Mouse (Mus musculus) frontal cortex, postnatal 10 days (tissue): ENCODE measurements around the gene 3110001I22Rik.

ENCODE experiments used
- DNase-seq, 2 experiments: peaks; one replicate each; pipeline ENCODE4 v3.0.0; 2022; ENCODE audit warnings: low spot score in 2 of 2, mixed read lengths in 1 of 2

The 3110001I22Rik gene

DNA sequence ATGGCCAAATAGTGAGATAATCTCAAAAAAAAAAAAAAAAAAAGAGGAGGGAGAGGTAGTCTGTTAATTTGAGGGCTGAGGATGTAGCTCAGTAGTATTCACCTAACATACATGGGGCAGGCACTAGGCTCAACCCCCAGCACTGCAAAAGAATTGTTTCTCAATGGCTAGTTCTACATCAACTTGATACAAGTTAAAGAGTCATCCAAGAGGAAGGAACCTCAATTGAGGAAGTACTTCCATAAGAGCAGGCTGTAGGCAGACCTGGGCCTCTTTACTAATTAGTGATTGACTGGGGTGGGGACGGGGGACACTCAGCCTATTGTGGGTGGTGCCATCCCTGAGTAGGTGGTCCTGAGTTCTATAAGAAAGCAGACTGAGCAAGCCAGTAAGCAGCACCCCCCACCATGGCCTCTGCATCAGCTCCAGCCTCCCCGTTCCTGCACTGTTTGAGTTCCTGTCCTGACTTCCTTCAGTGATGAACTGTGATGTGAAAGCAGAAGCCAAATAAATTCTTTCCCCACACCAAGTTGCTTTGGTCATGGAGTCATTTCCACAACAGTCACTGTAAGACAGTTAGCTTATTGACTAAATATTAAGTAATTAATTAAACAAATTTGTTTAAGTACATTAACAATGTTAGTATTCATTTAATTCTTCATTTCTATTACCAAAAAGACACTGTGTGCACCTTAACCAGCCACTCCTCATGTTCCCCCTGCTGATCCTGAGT lies 45.3 kb downstream of the 3110001I22Rik start:
- DNase-seq = no peak

GRCm38 (mm10) chr16:13722937-13723336 lies 51.2 kb downstream of the 3110001I22Rik start:
- no peak for DNase-seq

- no peak for DNase-seq
Observed at GRCm38 (mm10) chr16:13727811-13728335, 56.1 kb downstream of the 3110001I22Rik start.
